Mouse (Mus musculus) heart, adult 18-20 months (tissue): Measurements from ENCODE around the gene Mdm2. TPM values are rescaled to one million over a fixed set of nuclear protein-coding genes. Genes with fewer than 3 reads are reported as not detected.

Experiments used
- DNase-seq, 2 experiments: peaks; one replicate each; pipeline ENCODE4 v3.0.0; 2021 to 2022; ENCODE audit warnings: mixed read lengths in 1 of 2
- total RNA-seq, 2 experiments: library from RNA; stranded (reverse); gene quantifications; 2 replicates each; pipeline ENCODE4 v1.2.3; 2021

Mdm2 gene
- total RNA-seq, 2 experiments from 2014 or later: 51.1 to 53.6 TPM

GRCm38 (mm10) chr10:117682858-117683733 is 27.5 kb downstream of the Mdm2 start:
- no peak for DNase-seq

GRCm38 (mm10) chr10:117681999-117682857 is 28.3 kb downstream of the Mdm2 start:
- peak in 1 of 2 experiments; percentile 59 for DNase-seq

DNA sequence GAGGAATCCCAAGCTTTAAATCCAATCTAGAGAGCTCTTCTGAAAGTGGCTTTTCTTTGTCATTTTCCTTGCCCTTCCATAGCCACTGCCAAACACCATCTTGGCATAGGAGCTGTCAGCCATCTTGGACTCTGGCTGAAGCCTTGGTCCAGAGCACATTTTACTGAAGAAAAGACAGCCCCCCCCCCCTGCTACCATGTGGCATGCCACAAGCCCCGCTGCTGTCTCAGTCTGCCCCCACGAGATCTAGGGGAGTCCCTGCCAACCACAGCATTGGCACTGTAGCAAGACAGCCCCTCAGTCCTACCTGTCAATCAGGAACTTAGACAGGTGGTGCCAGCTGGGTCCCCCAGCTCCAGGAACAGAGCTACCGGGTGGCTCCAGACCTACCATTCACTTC is 29.0 kb downstream of the Mdm2 start:
- DNase-seq: no peak

DNA sequence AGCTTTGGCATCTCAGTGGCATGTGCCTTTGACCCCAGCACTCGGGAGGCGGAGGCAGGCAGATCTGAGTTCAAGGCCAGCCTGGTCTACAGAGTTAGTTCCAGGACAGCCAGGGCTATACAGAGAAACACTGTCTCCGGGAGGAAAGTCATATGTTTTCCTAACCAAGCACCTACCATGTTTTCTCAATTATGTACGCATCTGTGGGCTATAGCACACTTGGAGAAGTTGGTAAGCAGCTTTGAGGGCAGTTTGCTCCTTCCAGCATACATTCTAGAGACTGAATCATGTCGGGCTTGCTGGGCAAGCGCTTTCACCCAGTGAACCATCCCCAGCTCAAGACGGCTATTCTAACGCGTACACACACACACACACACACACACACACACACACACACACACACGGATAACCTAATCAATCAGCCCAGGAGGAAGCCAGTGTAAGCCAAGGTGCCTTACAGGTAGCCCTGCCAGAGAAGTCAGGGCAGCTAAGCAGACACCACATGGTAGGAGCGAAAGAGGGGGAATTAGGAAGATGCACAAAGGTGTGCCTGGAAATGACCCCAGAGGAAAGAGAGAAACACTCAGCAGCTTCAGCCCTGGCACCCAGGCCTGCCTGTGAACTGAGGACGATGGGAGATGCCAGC is 29.6 kb downstream of the Mdm2 start:
- DNase-seq: no peak

DNA sequence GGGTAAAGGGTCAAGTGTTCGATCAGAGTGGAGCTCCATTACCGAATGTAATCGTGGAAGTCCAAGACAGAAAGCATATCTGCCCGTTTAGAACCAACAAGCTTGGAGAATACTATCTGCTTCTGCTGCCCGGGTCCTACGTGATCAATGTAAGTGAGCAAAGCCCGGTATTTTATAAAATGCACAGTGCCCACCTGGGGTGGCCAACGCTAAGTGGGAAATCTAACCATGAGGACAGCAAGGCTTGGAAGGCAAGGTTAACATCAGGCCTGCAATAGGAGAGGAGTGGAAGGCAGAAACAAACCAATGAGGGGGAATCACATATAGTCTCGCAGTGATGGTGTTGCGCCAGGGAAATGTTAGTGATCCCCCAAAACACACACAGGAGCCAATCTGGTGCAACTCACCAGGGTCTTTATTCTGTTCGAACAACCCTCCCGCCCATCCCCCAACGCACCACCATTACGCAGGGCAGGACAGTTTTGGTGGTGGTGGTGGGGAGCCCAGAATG is 30.5 kb downstream of the Mdm2 start:
- DNase-seq: no peak

DNA sequence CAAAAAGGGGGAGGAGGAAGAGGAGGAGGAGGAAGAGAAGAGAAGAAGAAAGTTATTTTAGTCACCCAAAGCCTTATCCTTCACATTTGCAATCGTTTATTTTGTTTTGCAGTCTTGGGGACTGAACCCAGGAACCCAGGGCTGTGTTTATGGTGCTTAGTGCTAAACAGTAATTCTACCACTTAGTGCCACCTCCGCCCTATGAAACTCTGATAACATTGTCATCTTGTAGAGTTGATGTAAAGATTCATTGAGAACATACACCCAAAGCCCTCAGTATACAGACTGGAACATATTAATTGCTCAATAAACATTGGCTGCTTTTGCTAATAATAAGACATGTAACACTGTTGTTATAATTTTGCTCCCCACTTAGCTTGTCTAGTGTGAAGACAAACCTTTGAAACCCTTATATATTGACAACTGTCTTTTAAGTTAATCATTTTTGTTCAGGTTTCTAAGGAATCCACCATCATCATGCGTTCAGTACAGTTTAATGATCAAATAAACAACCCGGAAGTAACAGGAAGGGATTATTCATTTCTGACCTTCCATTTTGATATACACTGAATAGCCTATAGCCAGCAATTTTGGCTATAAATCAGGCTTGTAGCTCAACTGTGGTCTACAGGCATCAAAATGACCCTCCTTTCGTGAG is 31.4 kb downstream of the Mdm2 start:
- DNase-seq: no peak

GRCm38 (mm10) chr10:117678357-117678756 is 32.2 kb downstream of the Mdm2 start:
- DNase-seq: no peak

DNA sequence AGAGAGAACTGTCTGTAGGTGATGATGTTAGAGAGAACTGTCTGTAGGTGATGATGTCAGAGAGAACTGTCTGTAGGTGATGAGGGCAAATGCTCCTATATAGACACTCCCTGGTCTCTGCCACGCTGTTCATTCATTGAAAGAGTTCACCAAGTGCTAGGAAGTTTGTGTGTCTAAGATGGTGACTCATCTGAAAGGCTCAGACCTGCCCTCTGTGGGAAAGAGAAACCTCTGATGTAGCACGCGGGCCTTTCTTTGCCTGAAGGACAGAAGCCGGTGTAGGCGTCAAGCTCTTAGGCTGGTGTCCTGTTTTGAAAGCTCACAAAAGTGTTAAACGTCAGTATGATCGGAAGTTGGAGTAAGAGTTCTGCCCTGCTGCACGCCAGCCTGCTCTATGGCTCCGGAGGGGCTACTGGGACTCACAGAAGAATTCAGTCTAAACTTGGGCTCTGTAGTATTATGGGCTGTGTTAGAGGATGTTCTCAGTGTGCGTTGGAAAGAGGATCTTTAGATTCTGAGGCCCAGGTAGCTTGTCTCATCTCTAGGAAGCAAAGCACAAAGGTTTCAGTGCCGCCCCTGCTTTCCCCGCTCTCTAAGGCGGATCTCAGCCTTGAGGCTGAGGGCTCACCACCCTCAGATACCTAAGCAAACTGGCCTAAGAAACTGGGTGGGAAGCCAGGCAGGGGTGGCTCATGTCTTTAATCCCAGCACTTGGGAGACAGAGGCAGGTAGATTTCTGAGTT is 32.9 kb downstream of the Mdm2 start:
- DNase-seq: no peak

DNA sequence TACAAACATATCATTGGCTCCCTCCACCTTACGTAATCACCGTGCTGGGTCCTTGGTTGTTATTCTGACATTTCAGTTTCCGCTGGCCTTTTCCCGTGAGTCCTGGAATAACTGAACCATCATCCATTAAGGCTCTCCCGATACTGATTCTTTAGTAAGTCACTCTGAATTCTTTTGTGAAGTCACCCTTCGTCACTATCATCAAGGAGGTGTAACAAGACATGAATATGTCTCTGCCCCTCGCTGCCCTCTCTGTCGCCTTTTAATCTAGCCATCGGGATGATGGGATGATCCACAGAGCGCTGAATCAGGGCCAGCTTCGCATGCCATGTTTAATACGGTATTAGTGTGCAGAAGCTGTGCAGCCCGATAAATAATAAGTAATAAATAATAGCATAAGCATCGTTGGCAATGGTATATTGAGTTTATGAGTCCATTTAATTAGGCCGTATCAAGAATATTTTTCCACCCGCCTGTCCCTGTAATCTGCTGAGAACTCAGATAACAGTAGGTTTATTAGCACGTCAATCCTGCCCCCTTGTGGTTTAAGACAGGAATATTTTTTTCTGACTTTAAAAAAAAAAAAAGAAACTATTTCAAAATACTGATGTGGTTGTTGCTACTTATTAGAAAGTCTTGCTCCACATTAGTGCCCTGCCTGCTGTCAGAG is 33.8 kb downstream of the Mdm2 start:
- DNase-seq: peak; percentile 27 to 67

DNA sequence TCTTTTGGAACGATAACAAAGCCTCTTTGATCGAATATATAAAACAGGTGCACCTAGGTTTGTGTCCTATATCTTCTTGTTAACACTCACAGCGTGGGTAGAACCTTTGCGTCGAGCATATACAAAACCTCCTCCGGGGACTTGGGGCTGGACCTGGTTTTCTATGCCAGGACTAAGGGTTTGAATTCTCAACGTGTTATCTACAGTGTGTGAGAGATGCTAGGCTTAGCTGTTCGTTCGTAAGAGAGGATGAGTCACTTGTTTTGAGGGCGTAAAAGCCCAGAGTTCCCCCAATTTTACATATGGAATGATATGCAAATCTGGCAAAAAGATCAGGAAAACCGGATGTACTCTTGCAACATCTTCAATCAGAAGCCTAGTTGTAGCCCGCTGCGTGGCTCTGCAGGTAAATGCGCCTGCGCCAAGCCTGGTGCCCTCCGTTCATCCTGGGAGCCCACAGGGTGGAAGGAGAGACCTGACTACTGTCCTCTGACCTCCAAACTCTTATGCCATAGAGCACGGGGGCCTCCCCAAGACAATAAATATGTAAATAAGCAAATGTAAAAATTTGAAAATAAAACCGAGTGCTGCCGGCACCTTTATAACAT is 34.4 kb downstream of the Mdm2 start:
- DNase-seq: peak in 1 of 2 experiments; percentile 24

DNA sequence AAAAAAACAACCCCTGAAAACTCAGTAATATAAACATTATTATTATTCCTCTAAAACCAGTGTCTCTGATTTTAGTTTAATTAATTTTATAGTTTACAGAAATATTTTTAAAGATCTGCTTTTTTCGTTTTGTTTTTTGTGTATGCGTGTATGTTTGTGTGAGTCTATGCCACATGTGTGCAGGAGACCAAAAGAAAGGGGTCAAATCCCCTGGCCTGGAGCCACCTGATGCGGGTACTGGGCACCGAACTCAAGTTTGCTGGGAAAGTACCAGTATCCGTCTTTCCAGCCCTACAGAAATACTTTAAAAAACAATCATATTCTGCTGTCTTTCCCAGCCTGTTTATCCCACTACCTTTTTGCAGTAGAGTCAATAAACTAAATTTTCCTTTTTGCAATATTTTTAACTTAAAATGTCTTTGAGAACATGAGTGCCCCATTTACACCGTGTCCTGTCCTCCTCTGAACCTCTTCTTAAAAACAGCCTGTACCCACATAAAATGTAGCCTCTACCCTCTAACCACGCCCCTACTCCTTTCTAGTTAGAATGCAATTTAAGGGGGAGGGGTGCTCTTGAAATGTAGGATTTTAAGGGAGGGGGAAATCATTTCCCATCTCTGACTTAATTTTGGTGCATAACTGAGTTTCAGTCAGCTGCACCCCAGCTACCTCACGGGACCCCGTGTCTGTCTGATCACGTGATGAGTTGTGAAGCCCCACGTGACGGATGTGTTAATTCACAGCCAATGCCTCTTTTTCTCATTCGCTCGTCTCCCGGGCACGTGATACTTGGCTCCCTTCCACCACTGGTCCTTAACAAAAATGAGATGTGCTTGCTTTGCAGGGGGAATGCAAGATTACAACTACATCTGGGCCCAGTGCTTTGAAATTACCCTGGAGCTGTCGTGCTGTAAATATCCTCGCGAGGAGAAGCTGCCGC is 35.2 kb downstream of the Mdm2 start:
- peak; percentile 65 to 71 for DNase-seq

GRCm38 (mm10) chr10:117674359-117675019 is 36.1 kb downstream of the Mdm2 start:
- DNase-seq: no peak

- no peak for DNase-seq
Measured at GRCm38 (mm10) chr10:117673913-117674312, 36.6 kb downstream of the Mdm2 start.

GRCm38 (mm10) chr10:117672693-117673092 is 37.9 kb downstream of the Mdm2 start:
- no peak for DNase-seq

GRCm38 (mm10) chr10:117671930-117672666 is 38.5 kb downstream of the Mdm2 start:
- no peak for DNase-seq

DNA sequence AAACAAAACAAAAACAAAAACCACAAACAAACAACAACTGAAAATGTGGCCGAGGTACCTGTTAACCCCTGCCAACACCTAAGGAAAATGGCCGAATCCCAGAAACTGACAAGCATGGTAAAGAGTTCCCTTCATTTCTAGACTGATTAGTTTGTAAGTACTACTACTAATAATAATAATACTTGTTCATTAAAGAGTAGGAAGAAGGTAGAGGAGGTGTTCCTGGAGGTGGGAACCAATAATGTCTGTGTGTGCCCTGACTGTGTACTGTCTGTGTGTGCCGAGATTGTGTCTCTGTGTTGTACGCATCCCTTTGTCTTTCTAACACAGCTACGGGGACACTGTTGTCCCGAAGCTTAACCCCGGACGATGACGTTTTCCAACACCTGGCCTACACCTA is 39.3 kb downstream of the Mdm2 start:
- no peak for DNase-seq

- DNase-seq: no peak
Measured at GRCm38 (mm10) chr10:117670791-117671190, 39.8 kb downstream of the Mdm2 start.

GRCm38 (mm10) chr10:117670092-117670491 is 40.5 kb downstream of the Mdm2 start:
- DNase-seq: no peak
